In the genomic region with DNA sequence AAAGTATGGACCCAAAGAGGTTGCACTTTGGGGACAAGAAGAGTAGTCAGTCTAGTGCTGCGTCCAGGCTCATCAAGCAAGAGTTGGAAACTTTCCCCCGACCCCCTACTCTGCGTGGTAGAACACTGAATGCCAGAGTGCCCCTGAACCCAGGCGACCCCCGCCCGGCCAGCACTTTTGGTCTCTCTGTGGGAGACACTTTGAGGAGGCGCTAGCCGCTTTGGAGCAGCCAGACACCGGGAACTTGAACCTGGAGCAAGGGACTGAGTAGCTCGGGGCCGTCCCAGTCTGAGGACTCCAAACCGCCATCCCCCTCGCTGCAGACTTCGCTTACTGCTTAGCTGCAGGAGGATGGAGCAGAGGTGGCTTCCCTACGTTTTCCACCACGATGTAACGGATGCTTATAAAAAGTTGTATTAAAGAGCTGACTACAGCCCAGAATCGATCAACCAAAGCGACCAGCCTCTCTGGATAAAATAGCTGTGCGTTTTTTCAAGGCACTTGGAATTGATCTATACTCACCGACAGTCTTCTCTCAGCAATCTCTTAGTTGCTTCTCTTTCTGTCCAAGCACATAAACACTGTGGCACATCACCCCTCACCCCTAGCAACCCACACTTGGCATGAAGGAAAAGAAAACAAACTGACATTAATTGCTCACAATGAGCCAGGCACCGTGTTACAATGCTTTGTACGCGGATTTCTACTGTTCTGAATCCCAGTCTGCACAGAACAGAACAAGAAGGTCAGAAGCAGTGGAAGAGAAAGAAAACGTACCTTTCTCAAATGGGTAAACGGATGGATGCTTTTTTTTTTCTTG, we compare ENCODE assay signal across 8 mouse cellular contexts. TPM values are rescaled to one million over a fixed set of nuclear protein-coding genes. Genes with fewer than 3 reads are reported as not detected.
A peak's percentile ranks its signal among the peaks of the same experiment; 100 is the strongest.
DNase-seq lines count a peak whose midpoint lies in the region; ATAC-seq and TF ChIP-seq lines count a peak whose summit lies in the region.

No protein-coding gene starts in this region.

- 19% methylated on average over 26 of the region's 26 CpGs for WGBS in thymus, adult 2 months
- 8% methylated on average over 26 of the region's 26 CpGs for WGBS in heart, embryonic 12.5 days
- 3% methylated on average over 26 of the region's 26 CpGs for WGBS in midbrain, embryonic 13.5 days

- H3K9ac ChIP-seq in heart, embryonic 12.5 days, result peak overlapping the region; percentile 28; the same call in 1 of the 2 replicates
- H3K9ac ChIP-seq in midbrain, embryonic 13.5 days (replicated peaks), result no peak overlapping the region

- H3K36me3 ChIP-seq in thymus, adult 2 months (ENCODE audit: control insufficient read depth, insufficient read depth, low read length), result no peaks in the 10 kb centered on the region
- H3K36me3 ChIP-seq in heart, embryonic 12.5 days, result no peaks in the 10 kb centered on the region
- no peaks in the 10 kb centered on the region for H3K36me3 ChIP-seq in midbrain, embryonic 13.5 days

- no peak overlapping the region for H3K4me3 ChIP-seq in thymus, adult 2 months (ENCODE audit: control insufficient read depth, insufficient read depth, low read length)
- H3K4me3 ChIP-seq in heart, embryonic 12.5 days, result peak overlapping the region; percentile 88
- H3K4me3 ChIP-seq in midbrain, embryonic 13.5 days (replicated peaks), result peak overlapping the region; percentile 91

- no peaks in the 10 kb centered on the region for H3K9me3 ChIP-seq in heart, embryonic 12.5 days (replicated peaks)
- no peaks in the 10 kb centered on the region for H3K9me3 ChIP-seq in midbrain, embryonic 13.5 days

- no peak for TF ChIP-seq POLR2A in thymus, adult 2 months (IDR thresholded peaks at IDR 0.05; ENCODE audit: control insufficient read depth, extremely low read depth, insufficient read depth, low read length, poor library complexity)

- no peak for TF ChIP-seq CTCF in thymus, adult 2 months (IDR thresholded peaks at IDR 0.05; ENCODE audit: borderline replicate concordance, control insufficient read depth, extremely low read depth, insufficient read depth, low read length, poor library complexity)

- ATAC-seq in heart, embryonic 12.5 days (ENCODE audit: insufficient number of reproducible peaks, low FRiP score), result no peak
- no peak for ATAC-seq in midbrain, embryonic 13.5 days

- peak; percentile 2 for DNase-seq in thymus, adult 2 months
- no peak for DNase-seq in thymus, adult 18-20 months
- DNase-seq in embryo, embryonic 10 days (ENCODE audit: low spot score), result peak; percentile 63
- DNase-seq in kidney, postnatal 4 days, result peak; percentile 40 to 58
- DNase-seq in testis, postnatal 10 days (ENCODE audit: low spot score), result peak; percentile 63
- no peak for DNase-seq in spleen, postnatal 10 days (ENCODE audit: low spot score in 2 of 2)

- H3K4me1 ChIP-seq in thymus, adult 2 months (replicated peaks; ENCODE audit: control insufficient read depth, insufficient read depth, low read length), result peaks cover 9% of the 10 kb centered on the region
- peaks cover 15% of the 10 kb centered on the region for H3K4me1 ChIP-seq in heart, embryonic 12.5 days (replicated peaks)
- peaks cover 23% of the 10 kb centered on the region for H3K4me1 ChIP-seq in midbrain, embryonic 13.5 days (replicated peaks)

- H3K27me3 ChIP-seq in thymus, adult 2 months (ENCODE audit: control insufficient read depth, insufficient read depth, low read length), result no peaks in the 10 kb centered on the region; the same call in 1 of the 2 replicates
- peaks cover 11% of the 10 kb centered on the region; the same call in 1 of the 2 replicates for H3K27me3 ChIP-seq in heart, embryonic 12.5 days (replicated peaks)
- H3K27me3 ChIP-seq in midbrain, embryonic 13.5 days, result peaks cover 11% of the 10 kb centered on the region

- no peak overlapping the region for H3K27ac ChIP-seq in thymus, adult 2 months (ENCODE audit: control insufficient read depth, insufficient read depth, low read length)
- no peak overlapping the region for H3K27ac ChIP-seq in heart, embryonic 12.5 days (ENCODE audit: poor library complexity, severe bottlenecking)
- H3K27ac ChIP-seq in midbrain, embryonic 13.5 days, result no peak overlapping the region

- peak overlapping the region; percentile 97 for H3K4me2 ChIP-seq in heart, embryonic 12.5 days
- H3K4me2 ChIP-seq in midbrain, embryonic 13.5 days (replicated peaks), result peak overlapping the region; percentile 69

RNA-seq across cellular contexts. Expression of a gene that starts 1.2 kb away (rescaled TPM):
- 4.9 and 5.0 TPM in 2 replicates for polyA plus RNA-seq in thymus, adult 2 months (2012; rRNA removed)
- polyA plus RNA-seq in heart, embryonic 12.5 days (2016; fragmentation: Nextera tagmentation; extraction: Ambion mirVana), result 21.1 and 25.3 TPM in 2 replicates
- polyA plus RNA-seq in midbrain, embryonic 13.5 days (2015; fragmentation: Nextera tagmentation; extraction: Ambion mirVana), result 73.1 and 76.2 TPM in 2 replicates

Comparison
In these comparisons a context has a peak if more than half of its experiments do, and no peak if none do; other contexts are left out.
1. DNase-seq: peak in thymus, adult 2 months (single experiment), embryo, embryonic 10 days (single experiment), kidney, postnatal 4 days (2 of 2) and testis, postnatal 10 days (single experiment); none in thymus, adult 18-20 months (0 of 2) and spleen, postnatal 10 days (0 of 2).